Mouse (Mus musculus) hematopoietic multipotent progenitor cell, adult 10-12 weeks (in vitro differentiated cells): Measurements from ENCODE around the gene Bscl2. TPM values are rescaled to one million over a fixed set of nuclear protein-coding genes. Genes with fewer than 3 reads are reported as not detected.

Source experiments
- polyA plus RNA-seq: library from polyadenylated mRNA; stranded (reverse); fragments of >175 nt; gene quantifications from 2 replicates; pipeline ENCODE4 v1.2.3, GENCODE M21; 2012; ENCODE audit warnings: low replicate concordance

Bscl2 gene
- polyA plus RNA-seq, 1 experiment: 85.4 TPM

Other genes with a start within 250 kb of the Bscl2 start
- not detected in 2 replicates for gene Slc22a8, start 246.2 kb upstream of the Bscl2 start, polyA plus RNA-seq
- gene Slc22a6, start 219.4 kb upstream of the Bscl2 start, polyA plus RNA-seq: not detected in 2 replicates
- not detected in 2 replicates for gene Chrm1, start 173.7 kb upstream of the Bscl2 start, polyA plus RNA-seq
- gene Slc3a2, start 114.1 kb upstream of the Bscl2 start, polyA plus RNA-seq: 87.6 and 107 TPM in 2 replicates
- gene Wdr74, start 101.6 kb upstream of the Bscl2 start, polyA plus RNA-seq: 14.1 and 19.6 TPM in 2 replicates
- 0.47 TPM in 1 of 2 replicates, not detected in the other for gene 1700092M07Rik, start 96.7 kb upstream of the Bscl2 start, polyA plus RNA-seq
- 33.5 and 37.6 TPM in 2 replicates for gene Stx5a, start 96.1 kb upstream of the Bscl2 start, polyA plus RNA-seq
- gene Nxf1, start 80.4 kb upstream of the Bscl2 start, polyA plus RNA-seq: 85.7 and 111 TPM in 2 replicates
- 40.2 and 65.2 TPM in 2 replicates for gene Tmem223, start 66.5 kb upstream of the Bscl2 start, polyA plus RNA-seq
- 27.4 and 93.5 TPM in 2 replicates for gene Tmem179b, start 63.0 kb upstream of the Bscl2 start, polyA plus RNA-seq
- 18.5 and 32.1 TPM in 2 replicates for gene Taf6l, start 51.0 kb upstream of the Bscl2 start, polyA plus RNA-seq
- gene Polr2g, start 38.9 kb upstream of the Bscl2 start, polyA plus RNA-seq: 6.5 and 12.8 TPM in 2 replicates
- gene Zbtb3, start 34.9 kb upstream of the Bscl2 start, polyA plus RNA-seq: 1.5 and 2.5 TPM in 2 replicates
- 6.1 and 6.4 TPM in 2 replicates for gene Ttc9c, start 18.1 kb upstream of the Bscl2 start, polyA plus RNA-seq
- gene Hnrnpul2, start 17.5 kb upstream of the Bscl2 start, polyA plus RNA-seq: 83.1 and 207 TPM in 2 replicates
- gene AC129217.1, start 7.7 kb upstream of the Bscl2 start, polyA plus RNA-seq: 71.4 and 191 TPM in 2 replicates
- 0.07 and 0.16 TPM in 2 replicates for gene Gng3, start 1.7 kb downstream of the Bscl2 start, polyA plus RNA-seq
- gene Lrrn4cl, start 13.3 kb downstream of the Bscl2 start, polyA plus RNA-seq: 0.12 TPM in 1 of 2 replicates, not detected in the other
- gene Ubxn1, start 34.0 kb downstream of the Bscl2 start, polyA plus RNA-seq: 106 and 169 TPM in 2 replicates
- 39.7 and 52.0 TPM in 2 replicates for gene Uqcc3, start 43.5 kb downstream of the Bscl2 start, polyA plus RNA-seq
- 0.17 and 0.48 TPM in 2 replicates for gene Lbhd1, start 46.3 kb downstream of the Bscl2 start, polyA plus RNA-seq
- gene Gm49403, start 46.5 kb downstream of the Bscl2 start, polyA plus RNA-seq: not detected in 2 replicates
- 10.0 and 58.5 TPM in 2 replicates for gene 1810009A15Rik, start 51.4 kb downstream of the Bscl2 start, polyA plus RNA-seq
- 5.1 TPM in 1 of 2 replicates, not detected in the other for gene Gm49416, start 51.5 kb downstream of the Bscl2 start, polyA plus RNA-seq
- 30.0 and 30.8 TPM in 2 replicates for gene Ints5, start 55.5 kb downstream of the Bscl2 start, polyA plus RNA-seq
- 45.2 and 49.2 TPM in 2 replicates for gene Ganab, start 60.6 kb downstream of the Bscl2 start, polyA plus RNA-seq
- gene B3gat3, start 82.9 kb downstream of the Bscl2 start, polyA plus RNA-seq: 169 and 181 TPM in 2 replicates
- 13.0 and 33.9 TPM in 2 replicates for gene Rom1, start 91.9 kb downstream of the Bscl2 start, polyA plus RNA-seq
- 90.5 and 184 TPM in 2 replicates for gene Eml3, start 92.1 kb downstream of the Bscl2 start, polyA plus RNA-seq
- gene Mta2, start 104.4 kb downstream of the Bscl2 start, polyA plus RNA-seq: 55.2 and 56.3 TPM in 2 replicates
- gene Tut1, start 116.4 kb downstream of the Bscl2 start, polyA plus RNA-seq: 33.0 and 33.4 TPM in 2 replicates
- gene Eef1g, start 129.6 kb downstream of the Bscl2 start, polyA plus RNA-seq: 21.6 and 58.7 TPM in 2 replicates
- 112 and 248 TPM in 2 replicates for gene Ahnak, start 151.8 kb downstream of the Bscl2 start, polyA plus RNA-seq